Mouse (Mus musculus): Measurements from ENCODE around the gene Klf3.

GRCm38 (mm10) chr5:64814416-64814815 is 11.2 kb downstream of the Klf3 start:
- TF ChIP-seq POLR2A (IDR thresholded peaks at IDR 0.05; ENCODE audit: control insufficient read depth, low read depth, low read length) (no peak), CTCF (IDR thresholded peaks at IDR 0.05; ENCODE audit: control insufficient read depth, insufficient read depth, insufficient replicate concordance, low read depth, low read length) (no peak)
